Mouse (Mus musculus): ENCODE measurements around the gene Lce1i. TPM values are rescaled to one million over a fixed set of nuclear protein-coding genes. Genes with fewer than 3 reads are reported as not detected.
"Not testable (repeated sequence)": the region's sequence is repeated elsewhere in the genome, so short reads cannot be mapped to it uniquely, and the experiment has no call there.

Gene Lce1i
- not detected in 2 replicates for polyA plus RNA-seq (2014; fragmentation: Nextera tagmentation; extraction: Ambion mirVana)

GRCm38 (mm10) chr3:92778799-92779198, at the start of gene Lce1i:
Gene Lce1i, minus strand, starts transcription at chr3:92778899.
- Histone ChIP-seq H3K9ac (replicated peaks; ENCODE audit: low read depth, low read length) (no peak within 1 kb of the TSS), H3K4me1 (ENCODE audit: control insufficient read depth, insufficient read depth, low read length) (no peaks in the 10 kb centered on the region), H3K27me3 (ENCODE audit: control insufficient read depth, insufficient read depth, low read length) (no peaks in the 10 kb centered on the region), H3K36me3 (ENCODE audit: control insufficient read depth, insufficient read depth, low read length) (no peaks in the 10 kb centered on the region), H3K27ac (ENCODE audit: low read length) (no peak within 1 kb of the TSS), H3K9me3 (ENCODE audit: control insufficient read depth, low read depth, low read length) (no peaks in the 10 kb centered on the region), H3K4me3 (ENCODE audit: low read depth, low read length) (no peak within 1 kb of the TSS), H3K4me2 (replicated peaks; ENCODE audit: low read depth, low read length) (no peak within 1 kb of the TSS)
- WGBS, result 82% methylated on average over 1 of the region's 1 CpGs
- ATAC-seq (ENCODE audit: insufficient number of reproducible peaks, insufficient read depth, low FRiP score, low read depth), result no peak

GRCm38 (mm10) chr3:92827108-92827507, 48.4 kb upstream of the Lce1i start, which contains the start of gene Kprp:
Gene Kprp, minus strand, starts transcription at chr3:92827247.
- ATAC-seq (ENCODE audit: insufficient number of reproducible peaks, insufficient read depth, low FRiP score, low read depth), result no peak
- Histone ChIP-seq H3K27ac (ENCODE audit: low read length) (no peak within 1 kb of the TSS), H3K4me3 (ENCODE audit: low read depth, low read length) (no peak within 1 kb of the TSS), H3K9ac (replicated peaks; ENCODE audit: low read depth, low read length) (no peak within 1 kb of the TSS), H3K9me3 (ENCODE audit: control insufficient read depth, low read depth, low read length) (no peaks in the 10 kb centered on the region), H3K27me3 (ENCODE audit: control insufficient read depth, insufficient read depth, low read length) (no peaks in the 10 kb centered on the region), H3K4me2 (replicated peaks; ENCODE audit: low read depth, low read length) (no peak within 1 kb of the TSS), H3K36me3 (ENCODE audit: control insufficient read depth, insufficient read depth, low read length) (no peaks in the 10 kb centered on the region), H3K4me1 (ENCODE audit: control insufficient read depth, insufficient read depth, low read length) (no peaks in the 10 kb centered on the region)
- 23% methylated on average over 1 of the region's 1 CpGs for WGBS

- Histone ChIP-seq H3K36me3 (ENCODE audit: control insufficient read depth, insufficient read depth, low read length) (no peaks in the 10 kb centered on the region), H3K9me3 (ENCODE audit: control insufficient read depth, low read depth, low read length) (no peaks in the 10 kb centered on the region), H3K27ac (ENCODE audit: low read length) (no peak overlapping the region), H3K9ac (replicated peaks; ENCODE audit: low read depth, low read length) (no peak overlapping the region), H3K27me3 (ENCODE audit: control insufficient read depth, insufficient read depth, low read length) (no peaks in the 10 kb centered on the region), H3K4me2 (replicated peaks; ENCODE audit: low read depth, low read length) (no peak overlapping the region), H3K4me1 (ENCODE audit: control insufficient read depth, insufficient read depth, low read length) (no peaks in the 10 kb centered on the region), H3K4me3 (ENCODE audit: low read depth, low read length) (no peak overlapping the region)
- WGBS, result 26% methylated on average over 1 of the region's 1 CpGs
- ATAC-seq (ENCODE audit: insufficient number of reproducible peaks, insufficient read depth, low FRiP score, low read depth), result no peak
Observed at GRCm38 (mm10) chr3:92825808-92826207, 47.1 kb upstream of the Lce1i start.

DNA sequence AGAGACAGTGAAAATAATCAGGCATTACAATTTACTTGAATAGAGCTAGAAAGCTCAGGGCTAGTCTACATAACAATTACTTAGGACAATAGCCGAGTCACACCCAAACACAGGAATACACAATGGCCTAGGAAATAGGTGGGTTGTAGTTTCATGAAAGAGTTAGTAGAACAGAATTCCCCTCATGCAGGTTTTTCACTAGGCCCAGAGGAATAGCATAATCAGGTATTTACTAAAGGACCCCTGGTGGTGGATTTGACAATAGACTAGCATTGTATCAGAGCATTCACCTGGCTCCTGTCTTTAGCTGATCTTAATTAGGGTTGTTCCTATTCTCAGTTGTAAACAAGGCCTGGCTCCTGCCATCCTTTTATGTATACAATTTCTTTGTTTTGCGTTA, 37.3 kb upstream of the Lce1i start:
- not testable (repeated sequence) for H3K9ac ChIP-seq (replicated peaks; ENCODE audit: low read depth, low read length); H3K4me1 ChIP-seq (ENCODE audit: control insufficient read depth, insufficient read depth, low read length); H3K4me2 ChIP-seq (replicated peaks; ENCODE audit: low read depth, low read length); H3K4me3 ChIP-seq (ENCODE audit: low read depth, low read length); H3K36me3 ChIP-seq (ENCODE audit: control insufficient read depth, insufficient read depth, low read length); H3K9me3 ChIP-seq (ENCODE audit: control insufficient read depth, low read depth, low read length); H3K27me3 ChIP-seq (ENCODE audit: control insufficient read depth, insufficient read depth, low read length); ATAC-seq (ENCODE audit: insufficient number of reproducible peaks, insufficient read depth, low FRiP score, low read depth); H3K27ac ChIP-seq (ENCODE audit: low read length)
- WGBS, result 92% methylated on average over 2 of the region's 2 CpGs

DNA sequence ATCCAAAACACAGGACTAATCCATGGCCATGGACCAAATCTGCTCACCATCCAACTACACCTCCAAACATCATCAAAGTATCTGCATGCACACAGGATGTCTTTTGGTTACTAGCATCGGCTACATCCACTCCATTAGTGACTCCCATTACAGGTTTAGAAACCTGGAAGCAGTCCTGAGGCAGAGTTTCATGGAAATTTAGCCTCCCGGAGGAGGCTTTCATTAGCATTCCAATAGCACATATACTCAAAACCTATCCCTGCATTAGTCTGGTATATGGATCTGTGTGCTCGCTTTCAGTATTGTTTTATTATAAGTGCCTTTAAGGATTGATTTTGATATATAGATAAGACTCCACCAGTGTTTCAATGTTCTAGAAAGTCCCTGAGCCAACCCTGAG, 36.9 kb upstream of the Lce1i start:
- H3K27ac ChIP-seq (ENCODE audit: low read length), result no peak overlapping the region
- no peak overlapping the region for H3K4me2 ChIP-seq (replicated peaks; ENCODE audit: low read depth, low read length)
- no peaks in the 10 kb centered on the region for H3K36me3 ChIP-seq (ENCODE audit: control insufficient read depth, insufficient read depth, low read length)
- 91% methylated on average over 3 of the region's 3 CpGs for WGBS
- no peaks in the 10 kb centered on the region for H3K4me1 ChIP-seq (ENCODE audit: control insufficient read depth, insufficient read depth, low read length)
- H3K4me3 ChIP-seq (ENCODE audit: low read depth, low read length), result no peak overlapping the region
- no peak for ATAC-seq (ENCODE audit: insufficient number of reproducible peaks, insufficient read depth, low FRiP score, low read depth)
- H3K9me3 ChIP-seq (ENCODE audit: control insufficient read depth, low read depth, low read length), result no peaks in the 10 kb centered on the region
- no peaks in the 10 kb centered on the region for H3K27me3 ChIP-seq (ENCODE audit: control insufficient read depth, insufficient read depth, low read length)
- no peak overlapping the region for H3K9ac ChIP-seq (replicated peaks; ENCODE audit: low read depth, low read length)

DNA sequence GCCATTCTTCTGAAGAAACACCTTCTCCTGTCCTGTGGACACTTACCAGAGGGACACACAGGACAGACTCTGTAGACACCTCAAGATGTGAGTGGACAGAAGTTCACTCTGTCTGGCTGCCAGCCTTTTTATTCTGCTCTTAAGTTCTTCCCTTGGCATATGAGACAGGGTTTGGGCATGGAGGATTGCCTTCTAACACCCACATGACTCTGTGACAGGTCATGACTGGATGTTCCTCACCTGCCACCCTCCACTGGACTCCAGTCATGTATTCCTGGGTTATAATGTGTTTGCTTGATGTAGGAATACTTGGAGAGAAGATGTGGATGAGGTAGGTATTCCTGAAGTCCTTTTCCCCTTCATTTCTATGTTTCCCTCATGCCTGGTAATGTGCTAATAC, 29.1 kb upstream of the Lce1i start, which contains the start of gene Lce1k:
TSS of gene Lce1k (minus strand) at position 101 of the 400 bp plus-strand sequence.
- Histone ChIP-seq H3K4me1 (ENCODE audit: control insufficient read depth, insufficient read depth, low read length) (no peaks in the 10 kb centered on the region), H3K36me3 (ENCODE audit: control insufficient read depth, insufficient read depth, low read length) (no peaks in the 10 kb centered on the region), H3K9me3 (ENCODE audit: control insufficient read depth, low read depth, low read length) (no peaks in the 10 kb centered on the region), H3K9ac (replicated peaks; ENCODE audit: low read depth, low read length) (no peak within 1 kb of the TSS), H3K4me2 (replicated peaks; ENCODE audit: low read depth, low read length) (no peak within 1 kb of the TSS), H3K4me3 (ENCODE audit: low read depth, low read length) (no peak within 1 kb of the TSS), H3K27ac (ENCODE audit: low read length) (no peak within 1 kb of the TSS), H3K27me3 (ENCODE audit: control insufficient read depth, insufficient read depth, low read length) (no peaks in the 10 kb centered on the region)
- ATAC-seq (ENCODE audit: insufficient number of reproducible peaks, insufficient read depth, low FRiP score, low read depth), result no peak

DNA sequence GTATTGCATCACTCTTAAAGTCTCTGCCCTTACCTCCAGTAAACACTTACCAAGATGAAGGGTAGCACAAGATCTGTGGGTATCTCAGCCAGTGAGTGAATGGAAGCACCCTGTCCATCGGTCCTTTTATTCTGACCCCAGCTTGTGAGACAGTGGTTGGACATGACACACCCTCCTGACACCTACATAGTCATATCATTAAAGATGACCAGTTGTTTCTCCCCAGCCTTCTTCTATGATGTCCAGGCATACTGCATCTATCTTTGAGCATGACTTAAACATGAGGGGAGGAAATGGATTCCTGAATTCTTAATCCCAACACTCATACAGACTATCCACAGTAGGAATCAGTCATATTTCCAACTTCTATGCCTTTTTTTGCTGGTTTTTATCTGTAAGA, 11.7 kb upstream of the Lce1i start, which contains the start of gene Lce1j:
TSS of gene Lce1j (minus strand) at position 101 of the 400 bp plus-strand sequence.
- 88% methylated on average over 1 of the region's 1 CpGs for WGBS

DNA sequence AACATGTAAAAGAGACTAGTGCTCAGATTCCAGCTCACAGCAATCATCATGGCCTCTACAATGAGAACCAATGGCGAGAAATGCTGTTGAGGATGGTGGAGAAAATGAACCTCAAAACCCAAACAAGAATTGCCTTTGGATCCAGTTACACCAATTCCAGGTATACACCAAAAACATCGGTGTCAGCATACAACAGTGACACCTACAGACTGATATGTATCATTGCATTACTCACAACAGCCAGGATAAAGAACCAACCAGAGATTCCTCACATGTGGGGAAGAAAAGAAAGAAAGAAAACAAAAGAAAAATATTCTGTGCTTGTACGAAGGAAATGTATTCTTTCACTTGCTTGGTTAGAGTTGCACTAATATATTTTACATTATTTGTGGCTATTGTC, 7.1 kb downstream of the Lce1i start:
- Histone ChIP-seq H3K27me3 (ENCODE audit: control insufficient read depth, insufficient read depth, low read length) (no peaks in the 10 kb centered on the region), H3K4me3 (ENCODE audit: low read depth, low read length) (no peak overlapping the region), H3K27ac (ENCODE audit: low read length) (no peak overlapping the region), H3K9ac (replicated peaks; ENCODE audit: low read depth, low read length) (no peak overlapping the region), H3K36me3 (ENCODE audit: control insufficient read depth, insufficient read depth, low read length) (no peaks in the 10 kb centered on the region), H3K9me3 (ENCODE audit: control insufficient read depth, low read depth, low read length) (no peaks in the 10 kb centered on the region), H3K4me2 (replicated peaks; ENCODE audit: low read depth, low read length) (no peak overlapping the region), H3K4me1 (ENCODE audit: control insufficient read depth, insufficient read depth, low read length) (no peaks in the 10 kb centered on the region)
- no peak for ATAC-seq (ENCODE audit: insufficient number of reproducible peaks, insufficient read depth, low FRiP score, low read depth)
- WGBS, result 24% methylated on average over 3 of the region's 3 CpGs

More for the DNA sequence above, 11.7 kb upstream of the Lce1i start, which contains the start of gene Lce1j:
- H3K27me3 ChIP-seq (ENCODE audit: control insufficient read depth, insufficient read depth, low read length), result no peaks in the 10 kb centered on the region
- H3K4me1 ChIP-seq (ENCODE audit: control insufficient read depth, insufficient read depth, low read length), result no peaks in the 10 kb centered on the region
- H3K36me3 ChIP-seq (ENCODE audit: control insufficient read depth, insufficient read depth, low read length), result no peaks in the 10 kb centered on the region
- H3K4me3 ChIP-seq (ENCODE audit: low read depth, low read length), result no peak within 1 kb of the TSS
- no peak within 1 kb of the TSS for H3K27ac ChIP-seq (ENCODE audit: low read length)
- no peak for ATAC-seq (ENCODE audit: insufficient number of reproducible peaks, insufficient read depth, low FRiP score, low read depth)
- no peaks in the 10 kb centered on the region for H3K9me3 ChIP-seq (ENCODE audit: control insufficient read depth, low read depth, low read length)
- no peak within 1 kb of the TSS for H3K4me2 ChIP-seq (replicated peaks; ENCODE audit: low read depth, low read length)
- H3K9ac ChIP-seq (replicated peaks; ENCODE audit: low read depth, low read length), result no peak within 1 kb of the TSS

DNA sequence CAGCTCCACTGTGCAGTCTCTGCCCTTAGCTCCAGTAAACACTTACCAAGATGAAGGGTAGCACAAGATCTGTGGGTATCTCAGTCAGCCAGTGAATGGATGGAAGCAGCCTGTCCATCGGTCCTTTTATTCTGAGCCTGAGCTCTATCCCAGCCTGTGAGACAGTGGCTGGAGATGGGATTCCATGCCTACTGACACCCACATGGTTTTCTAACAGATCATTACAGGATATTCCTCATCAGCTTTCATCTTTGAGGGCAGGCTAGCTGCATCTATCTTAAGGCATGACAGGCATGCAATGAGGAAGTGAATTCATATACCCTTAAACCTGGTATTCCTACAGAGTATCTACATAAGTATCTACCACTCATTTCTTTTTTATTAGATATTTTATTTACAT, 13.7 kb downstream of the Lce1i start, which contains the start of gene Lce1h:
TSS of gene Lce1h (minus strand) at position 101 of the 400 bp plus-strand sequence.
- 96% methylated on average over 1 of the region's 1 CpGs for WGBS
- H3K4me3 ChIP-seq (ENCODE audit: low read depth, low read length), result no peak within 1 kb of the TSS

More for the DNA sequence above, 13.7 kb downstream of the Lce1i start, which contains the start of gene Lce1h:
- Histone ChIP-seq H3K9ac (replicated peaks; ENCODE audit: low read depth, low read length) (no peak within 1 kb of the TSS), H3K9me3 (ENCODE audit: control insufficient read depth, low read depth, low read length) (no peaks in the 10 kb centered on the region), H3K4me1 (ENCODE audit: control insufficient read depth, insufficient read depth, low read length) (no peaks in the 10 kb centered on the region), H3K36me3 (ENCODE audit: control insufficient read depth, insufficient read depth, low read length) (no peaks in the 10 kb centered on the region), H3K4me2 (replicated peaks; ENCODE audit: low read depth, low read length) (no peak within 1 kb of the TSS), H3K27me3 (ENCODE audit: control insufficient read depth, insufficient read depth, low read length) (no peaks in the 10 kb centered on the region), H3K27ac (ENCODE audit: low read length) (no peak within 1 kb of the TSS)
- ATAC-seq (ENCODE audit: insufficient number of reproducible peaks, insufficient read depth, low FRiP score, low read depth), result no peak
